In the genomic region with DNA sequence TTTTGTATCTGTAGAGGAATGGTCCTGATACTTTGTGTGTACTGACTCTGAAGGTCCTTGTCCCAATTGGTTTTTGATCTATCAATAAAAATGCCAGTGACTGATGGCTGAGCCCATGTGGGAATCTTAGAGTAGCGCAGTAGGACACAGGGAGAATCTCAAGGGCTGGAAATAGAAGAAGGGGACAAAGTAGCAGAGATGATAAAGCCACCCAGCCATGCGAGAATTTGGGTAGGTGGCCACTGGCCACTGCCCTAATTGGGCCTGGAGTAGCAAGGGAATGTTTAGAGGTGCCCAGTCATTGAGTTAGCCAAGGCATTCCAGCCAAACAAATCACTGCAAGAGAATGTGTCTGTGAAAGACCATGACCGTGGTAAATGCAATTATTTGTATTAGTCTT, we compare ENCODE assay signal across 11 mouse cellular contexts.
"Had no signal": no experiment of that assay in that cellular context is flagged by ENCODE, and none has a peak within 500 bp of the region (broad histone marks: within the 10 kb centered on the region; RNA-seq: fewer than 3 reads in every experiment).

No protein-coding gene starts in this region.

- DNase-seq: left cerebral cortex, postnatal 4 days; liver; liver, embryonic 13.5 days; liver, postnatal 0 days; lung, adult 18-20 months; lung, adult 2 months; lung, embryonic 14.5 days; lung, postnatal 10 days; lung, postnatal 14 days; lung, postnatal 4 days; midbrain, embryonic 14.5 days had no signal
